Mouse (Mus musculus) retina, postnatal 7 days (tissue): ENCODE data around the gene Gm10234.

Experiments used
- DNase-seq: peaks from one replicate; pipeline ENCODE4 v3.0.0-alpha.2; 2012; ENCODE audit warnings: low read depth, low spot score

The Gm10234 gene

GRCm38 (mm10) chr6:95321812-95322211 lies at the start of gene Gm10234:
Gm10234 (plus strand) TSS chr6:95322112.
- DNase-seq, result no peak

- no peak for DNase-seq
Measured at GRCm38 (mm10) chr6:95277633-95278032, 44.3 kb upstream of the Gm10234 start.

DNA sequence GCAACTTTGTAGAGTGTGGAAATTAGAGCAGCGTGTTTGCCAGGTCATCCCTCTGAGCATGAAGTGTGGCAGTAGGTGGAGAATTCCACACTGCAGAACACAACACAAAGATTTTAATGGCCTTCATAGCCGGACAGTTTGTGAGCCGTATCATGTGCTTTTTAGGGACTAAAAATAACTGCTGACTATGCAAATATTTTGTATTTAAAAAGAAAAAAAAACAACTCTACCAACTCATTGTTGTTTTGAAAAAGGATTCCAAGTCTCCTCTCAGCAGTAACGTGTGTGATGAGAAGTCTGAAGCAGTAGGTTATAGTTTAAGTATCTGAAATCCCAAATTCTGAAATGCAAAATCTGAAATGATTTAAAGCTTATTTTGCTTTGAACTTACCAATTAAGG lies 25.9 kb upstream of the Gm10234 start:
- DNase-seq, result no peak

DNA sequence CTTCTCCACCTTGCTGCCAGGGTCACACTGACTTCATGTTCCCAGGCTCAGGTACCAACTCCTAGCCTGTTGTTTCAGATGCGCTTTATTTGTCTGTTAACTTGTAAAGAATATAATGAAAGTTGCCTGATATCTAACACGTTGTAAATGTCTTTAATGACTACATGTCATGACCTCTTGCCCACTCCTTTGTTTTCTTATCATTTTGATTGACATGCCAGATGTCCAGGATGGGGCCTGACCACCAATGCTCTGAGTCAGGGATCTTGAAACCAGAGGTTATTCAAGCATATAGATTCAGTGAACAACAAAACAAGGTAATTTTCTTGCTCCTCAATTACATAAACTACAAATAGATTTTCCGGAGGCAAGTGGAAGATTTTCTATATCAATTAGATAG lies 23.5 kb upstream of the Gm10234 start:
- DNase-seq, result no peak

GRCm38 (mm10) chr6:95300658-95301057 lies 21.3 kb upstream of the Gm10234 start:
- no peak for DNase-seq

DNA sequence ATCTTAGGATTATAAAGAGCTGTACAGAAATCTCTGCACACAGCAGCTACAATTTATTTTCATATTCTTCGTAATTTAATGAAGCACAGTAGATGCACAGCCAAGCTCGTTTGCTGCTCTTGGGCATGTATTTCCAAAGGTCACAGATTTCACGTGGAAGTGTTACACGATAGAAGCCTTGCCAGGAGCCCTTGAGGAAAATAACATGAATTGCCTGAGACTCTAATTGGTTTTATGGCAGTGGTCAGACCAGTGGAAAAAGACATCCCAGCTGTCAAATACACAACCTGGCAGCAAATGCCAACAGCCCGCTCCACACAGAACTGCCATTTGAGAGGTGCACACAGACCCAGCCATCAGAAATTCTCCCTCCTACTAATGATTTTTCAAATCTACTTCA lies 9.3 kb downstream of the Gm10234 start:
- no peak for DNase-seq

GRCm38 (mm10) chr6:95334781-95335180 lies 12.9 kb downstream of the Gm10234 start:
- DNase-seq, result no peak

- DNase-seq, result no peak
Measured at GRCm38 (mm10) chr6:95349378-95349777, 27.5 kb downstream of the Gm10234 start.

DNA sequence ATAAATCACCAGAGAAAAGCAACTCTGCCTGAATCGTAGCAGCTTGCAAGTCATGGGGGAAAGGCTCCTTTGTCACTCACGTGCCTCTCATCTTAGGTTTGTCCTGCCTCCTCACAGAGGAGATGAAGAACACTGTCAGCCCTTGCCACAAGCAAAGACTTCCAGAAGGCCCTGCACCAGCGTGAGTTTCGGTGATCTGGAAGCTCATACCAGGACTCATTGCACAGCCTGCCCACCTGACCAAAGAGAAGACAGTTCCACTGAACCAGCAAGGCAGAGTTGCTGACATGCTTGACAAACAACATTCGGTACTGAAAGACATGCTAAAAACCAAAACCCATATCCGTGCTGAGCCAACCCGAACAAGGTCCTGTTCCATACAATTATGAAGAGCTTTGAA lies 31.1 kb downstream of the Gm10234 start:
- DNase-seq, result no peak

GRCm38 (mm10) chr6:95353886-95354285 lies 32.0 kb downstream of the Gm10234 start:
- no peak for DNase-seq

- no peak for DNase-seq
Measured at GRCm38 (mm10) chr6:95360084-95360483, 38.2 kb downstream of the Gm10234 start.

DNA sequence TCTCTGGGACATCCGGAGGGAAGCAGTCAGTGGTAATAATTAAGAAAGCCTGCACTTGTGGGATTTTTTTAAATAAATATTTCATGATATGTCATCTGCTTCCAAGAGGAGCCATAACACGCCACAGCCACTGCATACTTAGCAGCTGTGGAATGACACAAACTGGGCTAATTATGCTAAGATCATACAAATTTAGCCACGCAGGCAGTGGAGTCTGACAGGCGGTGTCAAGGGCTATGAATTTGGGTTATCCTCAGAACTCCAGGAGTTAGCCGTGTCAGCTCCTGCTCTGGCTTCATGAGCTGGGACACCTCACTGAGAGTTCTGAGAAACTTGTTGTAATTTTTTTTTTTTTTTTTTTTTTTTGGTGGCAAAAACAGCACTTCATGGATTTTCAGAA lies 40.8 kb downstream of the Gm10234 start:
- no peak for DNase-seq

GRCm38 (mm10) chr6:95371811-95372210 lies 49.9 kb downstream of the Gm10234 start:
- no peak for DNase-seq
